Mouse (Mus musculus) left cerebral cortex, postnatal 14 days (tissue): Measurements from ENCODE around the gene Aip. TPM values are rescaled to one million over a fixed set of nuclear protein-coding genes. Genes with fewer than 3 reads are reported as not detected.

Experiments
- DNase-seq, 2 experiments: peaks; one replicate each; pipeline ENCODE4 v3.0.0; 2021 to 2022; ENCODE audit warnings: low spot score in 2 of 2, mixed read lengths in 1 of 2
- intact Hi-C: fragments of 180-260 bp; cut with DNase I; formaldehyde crosslinking; loops from one replicate; pipeline ENCODE4 v1.15.1; 2025
- total RNA-seq, 2 experiments: library from RNA; stranded (reverse); gene quantifications; 2 replicates each; pipeline ENCODE4 v1.2.3; 2021

Gene Aip
- total RNA-seq, 2 experiments from 2014 or later: 83.4 to 94.1 TPM

GRCm38 (mm10) chr19:4099837-4100717 lies 25.6 kb downstream of the Aip start, which contains the start of gene Pitpnm1:
TSS of gene Pitpnm1 (plus strand) at chr19:4099998.
- peak; percentile 17 to 52 for DNase-seq
- intact Hi-C loops: loop anchor here (2.0 to 5.0 kb wide), 2 partner anchors 53 to 129 kb away; partner anchors contain the start of gene Gstp2

- intact Hi-C loops: loop anchor here (2.0 to 5.0 kb wide), 2 partner anchors 52 to 130 kb away; partner anchors contain the start of gene Gstp2
These were observed 26.6 kb downstream of the Aip start for GRCm38 (mm10) chr19:4099056-4099455.

GRCm38 (mm10) chr19:4098426-4098825 lies 27.2 kb downstream of the Aip start:
- intact Hi-C loops: loop anchor here (2.0 to 5.0 kb wide), 2 partner anchors 51 to 130 kb away; partner anchors contain the start of gene Gstp2
- peak in 1 of 2 experiments; percentile 22 for DNase-seq

More at GRCm38 (mm10) chr19:4099056-4099455, 26.6 kb downstream of the Aip start:
- peak; percentile 92 for DNase-seq

DNA sequence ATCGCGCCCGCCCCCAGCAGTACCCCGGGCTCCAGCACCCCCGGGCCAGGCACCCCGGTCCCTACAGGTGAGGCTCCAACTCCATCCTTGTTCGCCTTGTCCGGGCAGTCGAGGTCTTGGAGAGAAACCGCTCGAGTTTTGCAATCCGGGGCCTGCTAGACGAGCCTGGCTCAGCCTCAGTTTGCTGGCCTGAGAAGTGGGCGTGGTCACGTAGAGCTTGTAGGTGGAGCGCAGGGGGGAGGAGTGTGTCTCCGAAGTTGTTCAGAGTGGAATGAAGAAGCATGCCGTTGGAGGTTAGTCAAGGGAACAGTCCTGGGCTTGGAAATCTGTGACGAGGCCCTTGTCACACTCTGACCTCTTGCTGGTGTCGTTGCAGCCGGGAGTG lies 28.2 kb downstream of the Aip start:
- intact Hi-C loops: loop anchor here (5.0 kb wide), 1 partner anchor 50 kb away; the partner anchor contains the start of gene Gstp2
- peak in 1 of 2 experiments; percentile 68 for DNase-seq

- intact Hi-C loops: loop anchor here (5.0 kb wide), 1 partner anchor 50 kb away; the partner anchor contains the start of gene Gstp2
- DNase-seq: peak; percentile 99 to 100
These were observed 28.8 kb downstream of the Aip start, which contains the start of gene Cdk2ap2 for GRCm38 (mm10) chr19:4096642-4097440. TSS of gene Cdk2ap2 (plus strand) at chr19:4097182.

DNA sequence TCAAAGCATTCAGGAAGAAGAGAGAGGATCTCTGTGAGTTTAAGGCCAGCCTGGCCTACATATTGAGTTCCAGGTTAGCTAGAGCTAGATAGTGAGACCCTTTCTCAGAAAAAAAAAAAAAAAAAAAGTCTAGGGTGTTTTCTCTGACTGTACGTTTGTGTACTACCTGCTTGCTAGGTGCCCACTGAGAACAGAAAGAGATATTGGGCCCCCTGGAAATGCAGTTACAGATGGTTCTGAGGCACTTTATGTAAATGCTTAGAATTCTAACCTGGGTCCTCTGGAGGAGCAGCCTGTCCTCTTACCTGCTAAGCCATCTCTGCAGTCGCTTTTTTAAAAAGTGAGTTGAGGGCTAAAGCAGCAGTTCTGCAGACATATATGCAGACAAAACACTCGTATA lies 29.9 kb downstream of the Aip start:
- no peak for DNase-seq
- intact Hi-C loops: loop anchor here (5.0 kb wide), 1 partner anchor 49 kb away; the partner anchor contains the start of gene Gstp2

DNA sequence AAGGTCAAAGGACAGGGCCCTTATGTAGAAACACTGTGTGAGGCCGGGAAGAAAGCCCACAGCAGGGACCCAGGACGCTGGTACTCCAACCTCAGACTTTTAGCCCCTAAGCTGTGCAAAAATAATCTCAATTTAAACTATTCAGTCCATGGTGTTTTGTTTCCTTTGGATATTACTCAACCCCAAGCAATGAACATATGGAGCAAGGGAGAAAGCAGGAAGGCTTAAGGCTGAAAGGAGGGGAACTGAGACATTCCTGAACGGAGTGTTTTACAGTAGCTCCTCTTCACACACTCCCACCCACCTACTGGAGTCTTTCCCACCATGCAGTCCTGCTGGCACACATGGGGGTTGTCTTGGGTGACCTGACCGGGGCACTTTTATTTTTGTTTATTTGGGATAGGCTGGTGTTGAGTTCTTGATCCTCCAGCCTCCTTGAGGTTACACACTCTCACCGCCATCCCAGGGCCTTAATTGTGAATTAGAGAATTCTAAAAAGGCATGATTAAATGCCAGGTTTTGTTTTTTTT lies 30.8 kb downstream of the Aip start:
- peak in 1 of 2 experiments; percentile 26 for DNase-seq
- intact Hi-C loops: loop anchor here (5.0 kb wide), 1 partner anchor 48 kb away; the partner anchor contains the start of gene Gstp2

GRCm38 (mm10) chr19:4094348-4094747 lies 31.3 kb downstream of the Aip start:
- intact Hi-C loops: no loop called here
- no peak for DNase-seq

DNA sequence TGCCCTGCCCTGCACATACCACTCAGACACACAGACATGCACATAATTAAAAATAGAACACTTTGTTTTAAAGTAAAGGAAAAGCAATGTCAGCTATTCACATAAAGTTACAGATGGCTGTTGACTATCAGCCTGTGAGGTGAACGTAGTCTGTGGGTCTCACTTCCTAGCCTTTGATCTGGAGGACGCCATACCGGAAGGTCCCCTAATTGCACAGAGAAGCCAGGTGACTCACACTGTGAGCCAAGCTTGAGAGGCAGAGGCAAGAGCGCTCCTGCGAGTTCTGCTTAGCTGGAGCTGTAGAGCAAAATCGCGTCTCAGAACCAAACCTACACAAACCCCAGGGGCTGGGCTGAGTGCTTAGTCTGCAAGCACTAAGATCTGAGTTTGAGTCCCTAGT lies 31.9 kb downstream of the Aip start:
- intact Hi-C loops: no loop called here
- no peak for DNase-seq

- DNase-seq: no peak
- intact Hi-C loops: no loop called here
These were observed 32.9 kb downstream of the Aip start for GRCm38 (mm10) chr19:4092750-4093149.

DNA sequence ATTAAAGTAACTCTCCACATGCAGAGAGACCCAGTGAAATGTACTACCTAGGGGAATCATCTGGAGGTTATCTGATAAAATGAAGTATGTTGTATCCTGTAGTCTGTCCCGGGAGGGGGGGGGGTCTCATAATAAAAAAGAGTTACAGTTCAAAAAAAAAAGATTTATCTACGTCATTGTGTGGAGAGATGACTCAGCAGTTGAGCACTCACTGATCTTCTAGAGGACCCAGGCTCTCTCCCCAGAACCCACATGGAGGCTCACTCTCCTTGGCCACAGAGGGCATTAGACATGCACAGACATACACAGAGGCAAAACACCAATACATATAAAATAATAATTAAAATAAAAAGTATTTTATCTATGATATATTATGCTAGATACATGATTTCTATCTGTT lies 34.3 kb downstream of the Aip start:
- DNase-seq: no peak
- intact Hi-C loops: no loop called here

GRCm38 (mm10) chr19:4090446-4090845 lies 35.2 kb downstream of the Aip start:
- intact Hi-C loops: no loop called here
- no peak for DNase-seq

DNA sequence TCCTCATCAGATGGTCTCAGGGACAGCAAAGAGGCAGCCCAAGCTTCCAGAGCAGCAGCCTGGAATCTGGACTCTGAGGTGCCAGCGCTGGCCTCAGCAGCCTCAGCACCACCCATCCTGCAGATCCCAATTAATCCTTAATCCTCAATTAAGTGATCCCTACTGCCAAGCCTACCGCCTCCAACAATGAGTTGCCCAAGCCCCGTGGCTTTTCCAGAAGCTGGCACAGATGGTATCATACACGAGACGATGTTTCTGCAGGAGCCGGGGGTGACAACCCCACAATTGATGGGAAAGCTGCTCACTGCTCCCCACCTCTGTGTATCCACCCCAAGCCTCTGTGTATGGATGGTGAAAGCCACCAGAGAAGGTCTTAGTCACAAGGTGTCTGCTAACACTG lies 36.5 kb downstream of the Aip start:
- intact Hi-C loops: loop anchor here (5.0 to 10.0 kb wide), 2 partner anchors 37 to 134 kb away; partner anchors contain the start of gene Aldh3b3
- no peak for DNase-seq

DNA sequence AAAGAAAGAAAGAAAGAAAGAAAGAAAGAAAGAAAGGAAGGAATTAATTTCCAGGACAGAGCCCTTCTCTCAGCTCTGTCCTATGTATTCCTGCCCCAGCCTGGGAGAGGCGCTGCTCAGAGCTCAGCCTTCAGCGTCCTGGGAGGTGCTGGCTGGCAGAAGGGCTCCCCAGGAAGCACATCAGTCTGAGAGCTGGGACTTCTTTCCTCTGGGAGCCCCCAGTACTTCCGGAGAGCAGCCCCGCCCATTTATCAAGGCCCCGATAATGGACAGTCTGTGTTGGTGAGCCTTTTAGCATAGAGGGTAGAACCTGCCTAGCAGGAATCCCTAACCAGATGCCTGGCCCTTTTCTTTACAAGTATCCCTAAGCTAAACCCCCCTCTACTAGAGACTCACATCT lies 37.5 kb downstream of the Aip start:
- intact Hi-C loops: loop anchor here (5.0 to 10.0 kb wide), 2 partner anchors 36 to 133 kb away; partner anchors contain the start of gene Aldh3b3
- DNase-seq: no peak

DNA sequence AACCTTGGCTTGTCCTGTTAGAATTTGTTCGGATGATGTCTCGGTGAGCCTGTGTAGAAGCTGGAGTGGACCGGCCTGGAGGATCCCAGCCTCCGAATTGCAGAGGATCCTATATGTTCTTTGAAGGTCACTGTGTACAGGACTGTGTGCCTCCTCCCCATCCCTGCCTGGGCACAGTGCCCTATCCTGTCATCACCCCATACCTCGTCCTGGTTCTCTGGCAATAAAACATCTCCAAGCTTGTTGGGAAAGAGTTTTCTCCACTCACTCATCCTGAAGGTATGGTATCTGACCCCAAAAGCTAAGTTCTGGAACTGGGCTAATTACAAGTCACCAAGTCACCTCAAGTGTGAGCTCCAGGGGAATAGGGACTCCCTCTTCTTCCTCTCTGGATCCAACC lies 38.6 kb downstream of the Aip start:
- DNase-seq: no peak
- intact Hi-C loops: loop anchor here (5.0 to 10.0 kb wide), 2 partner anchors 35 to 132 kb away; partner anchors contain the start of gene Aldh3b3

DNA sequence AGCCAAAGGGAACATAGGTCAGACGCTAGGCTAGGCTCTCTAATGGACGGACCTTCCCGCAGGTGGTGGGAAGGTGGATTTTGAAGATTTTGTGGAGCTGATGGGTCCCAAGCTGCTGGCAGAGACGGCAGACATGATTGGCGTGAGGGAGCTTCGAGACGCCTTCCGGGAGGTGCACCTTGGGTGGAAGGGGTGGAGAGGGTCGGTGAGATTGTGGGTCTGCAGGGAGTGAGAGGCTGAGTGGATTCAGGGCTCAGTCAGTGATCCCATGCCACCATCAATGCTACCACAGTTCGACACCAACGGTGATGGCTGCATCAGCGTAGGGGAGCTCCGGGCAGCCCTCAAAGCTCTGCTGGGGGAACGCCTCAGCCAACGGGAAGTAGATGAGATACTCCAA lies 39.5 kb downstream of the Aip start:
- intact Hi-C loops: loop anchor here (5.0 to 10.0 kb wide), 2 partner anchors 34 to 131 kb away; partner anchors contain the start of gene Aldh3b3
- DNase-seq: no peak

- intact Hi-C loops: loop anchor here (5.0 to 10.0 kb wide), 2 partner anchors 33 to 130 kb away; partner anchors contain the start of gene Aldh3b3
- no peak for DNase-seq
These were observed 40.7 kb downstream of the Aip start for GRCm38 (mm10) chr19:4084984-4085383.

DNA sequence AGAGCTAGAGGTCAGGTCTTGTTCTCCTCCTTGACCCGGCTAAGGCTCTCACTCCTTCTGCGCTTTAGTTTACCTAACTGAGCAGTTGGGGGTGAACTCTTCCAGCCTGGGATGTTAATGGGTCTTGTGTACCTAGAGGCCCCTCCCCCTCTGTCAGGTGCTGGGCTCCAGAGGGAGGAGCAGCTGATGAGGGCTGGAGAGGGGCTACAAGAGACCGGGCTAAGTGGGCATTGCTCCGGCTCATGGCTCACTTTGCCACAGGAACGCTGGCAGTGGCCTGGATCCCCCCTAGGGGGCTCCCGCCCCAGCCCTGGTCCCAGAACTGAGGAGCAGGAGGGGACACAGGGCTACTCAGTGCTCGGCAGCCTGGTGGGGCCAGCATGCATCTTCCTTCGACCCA lies 41.8 kb downstream of the Aip start:
- intact Hi-C loops: loop anchor here (10.0 kb wide), 1 partner anchor 129 kb away; the partner anchor contains the start of gene Aldh3b3
- DNase-seq: no peak

DNA sequence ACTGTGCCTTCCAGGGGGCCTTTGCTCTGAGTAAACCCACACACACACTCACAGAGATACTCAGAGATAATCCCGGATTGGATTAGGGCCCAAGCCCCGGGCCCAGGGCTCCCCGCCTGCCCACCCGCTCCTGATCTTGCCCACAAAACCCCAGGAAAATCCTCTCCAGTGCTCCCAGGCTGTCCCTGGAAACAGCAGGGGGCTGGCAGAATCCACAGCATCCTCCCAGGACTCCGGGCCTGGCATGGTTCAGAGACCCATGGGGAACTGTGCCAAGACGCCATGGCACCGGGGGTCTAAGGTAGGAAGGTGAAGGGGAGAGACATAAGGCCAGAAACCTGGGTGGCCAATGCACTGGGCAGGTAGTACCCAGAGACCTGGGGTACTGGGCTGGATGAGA lies 42.3 kb downstream of the Aip start:
- intact Hi-C loops: loop anchor here (10.0 kb wide), 1 partner anchor 129 kb away; the partner anchor contains the start of gene Aldh3b3

More for the DNA sequence above, 42.3 kb downstream of the Aip start:
- DNase-seq: no peak
